Mouse (Mus musculus) retina, postnatal 1 day (tissue): ENCODE results near the gene Tlcd1.
"Not testable (repeated sequence)": the region's sequence is repeated elsewhere in the genome, so short reads cannot be mapped to it uniquely, and the experiment has no call there.

ENCODE experiments used
- DNase-seq: peaks from one replicate; pipeline ENCODE4 v3.0.0-alpha.2; 2012

Gene Tlcd1

DNA sequence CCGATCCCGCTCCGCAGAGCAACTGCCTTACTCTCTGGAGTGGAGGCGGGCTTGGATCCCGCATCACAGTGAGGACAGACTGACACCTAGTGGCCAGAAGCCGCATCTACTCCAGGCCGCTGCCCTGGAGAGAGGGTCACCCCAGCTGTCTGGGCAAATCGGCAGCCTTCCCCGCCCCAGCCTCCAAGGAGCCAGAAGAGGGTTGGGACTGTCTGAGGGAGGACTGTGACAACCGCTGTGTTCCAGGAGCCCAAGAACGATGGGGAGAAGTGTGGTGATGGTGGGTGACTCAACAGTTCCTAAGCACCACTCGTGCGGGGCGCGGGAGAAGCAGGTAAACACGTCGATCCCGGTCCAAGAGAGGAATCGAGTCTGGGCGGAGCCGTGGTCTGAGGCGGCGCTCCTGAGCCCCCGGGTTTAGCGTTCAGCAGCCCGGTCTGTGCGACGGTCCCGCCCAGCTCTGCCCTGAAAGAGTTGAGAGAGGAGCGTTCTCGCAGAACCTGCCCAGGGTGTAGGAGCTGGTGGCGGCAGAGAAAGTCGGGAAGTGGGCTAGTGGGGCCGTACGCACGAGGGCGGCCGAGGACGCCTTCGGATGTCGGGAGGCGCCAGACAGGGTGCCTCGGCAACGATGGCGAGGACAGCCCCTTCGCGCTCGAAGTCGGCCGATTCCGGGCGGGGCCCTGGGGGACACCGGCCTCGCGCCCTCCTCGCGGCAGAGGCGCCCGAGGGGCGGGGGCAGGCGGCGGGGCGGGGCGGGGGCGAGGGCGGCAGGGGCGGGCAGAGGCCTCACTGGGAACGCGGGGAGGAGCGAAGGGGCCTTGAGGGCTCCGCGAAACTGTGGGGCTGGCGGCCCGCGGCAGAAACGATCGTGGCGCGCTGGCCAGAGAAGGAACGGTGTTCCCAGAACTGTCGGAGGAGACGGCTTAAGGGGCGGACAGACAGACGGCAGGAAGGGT is 1.7 kb downstream of the Tlcd1 start:
- peak; percentile 96 for DNase-seq

DNA sequence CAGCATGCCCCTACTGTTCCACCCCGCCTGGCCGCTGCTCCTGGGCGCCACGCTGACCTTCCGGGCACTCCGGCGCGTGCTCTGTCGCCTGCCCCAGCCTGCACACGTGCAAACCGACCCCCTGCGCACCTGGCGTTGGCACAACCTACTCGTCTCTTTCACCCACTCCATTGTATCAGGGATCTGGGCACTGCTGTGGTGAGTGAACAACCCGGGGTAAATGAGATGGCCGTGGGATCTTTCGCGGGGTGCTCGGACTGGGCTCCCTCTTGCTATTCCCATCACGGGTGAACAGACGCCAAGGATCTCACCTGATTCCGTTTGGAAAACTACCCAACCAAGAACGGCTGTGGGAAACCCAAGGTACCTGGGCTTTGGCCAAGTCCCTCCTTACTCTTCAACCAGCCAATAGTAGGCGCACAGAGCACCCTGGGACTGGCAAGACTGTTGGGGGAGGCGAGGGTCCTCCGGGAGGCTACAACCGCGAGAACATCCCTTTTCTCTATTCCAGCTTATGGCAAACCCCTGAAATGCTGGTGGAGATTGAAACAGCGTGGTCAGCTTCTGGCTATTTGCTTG is 2.4 kb downstream of the Tlcd1 start:
- peak; percentile 69 for DNase-seq

DNA sequence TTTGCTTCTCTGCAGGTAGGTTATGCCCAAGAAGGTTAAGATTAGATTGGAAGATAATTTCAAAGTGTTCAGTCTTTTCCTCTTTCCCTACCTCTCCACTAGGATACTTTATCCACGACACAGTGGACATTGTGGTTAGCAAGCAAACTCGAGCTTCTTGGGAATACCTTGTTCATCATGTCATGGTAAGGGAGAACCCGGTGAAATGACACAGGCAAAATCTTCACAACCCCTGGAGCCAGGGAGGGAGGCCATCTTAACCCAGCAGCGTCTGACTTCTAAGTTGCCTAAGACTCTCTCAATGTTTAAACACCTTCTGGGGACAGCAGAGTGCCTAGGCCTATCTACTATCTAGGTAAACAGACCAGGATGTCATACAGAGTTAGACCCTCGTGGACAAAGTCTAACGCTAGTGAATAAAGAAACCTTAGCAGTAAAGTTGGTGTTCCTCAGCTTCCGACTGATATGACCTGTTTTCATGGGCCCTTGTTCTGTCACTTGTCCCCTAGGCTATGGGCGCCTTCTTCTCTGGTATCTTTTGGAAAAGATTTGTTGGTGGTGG is 3.0 kb downstream of the Tlcd1 start:
- no peak for DNase-seq

DNA sequence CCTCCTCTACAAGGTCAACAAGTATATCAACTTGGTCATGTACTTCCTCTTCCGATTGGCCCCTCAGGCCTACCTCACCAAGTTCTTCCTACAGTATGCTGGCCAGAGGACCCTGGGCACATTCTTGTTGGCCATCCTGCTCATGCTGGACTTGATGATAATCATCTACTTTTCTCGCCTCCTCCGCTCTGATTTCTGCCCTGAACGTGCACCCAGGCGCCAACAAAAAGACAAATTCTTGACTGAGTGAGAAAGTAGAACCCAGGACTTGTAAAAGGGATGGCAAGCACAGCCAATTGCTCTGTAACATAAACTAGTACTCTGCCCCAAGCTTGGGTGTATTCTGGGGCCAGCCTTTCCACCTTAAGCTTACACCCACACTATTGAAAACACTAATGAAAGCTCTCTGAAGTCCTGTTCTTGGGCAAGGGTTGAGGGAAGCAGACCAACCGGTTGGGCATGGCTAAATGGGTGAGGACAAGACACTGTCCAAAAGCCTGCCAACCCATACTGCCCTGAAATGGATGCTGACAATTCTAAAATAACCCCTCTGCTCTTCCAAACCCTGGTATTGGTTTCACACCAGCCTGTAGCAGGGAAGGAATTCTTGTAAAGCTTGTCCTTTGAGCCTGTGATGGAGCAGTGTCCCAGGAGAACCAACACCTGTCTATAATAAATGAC is 3.7 kb downstream of the Tlcd1 start:
- no peak for DNase-seq

DNA sequence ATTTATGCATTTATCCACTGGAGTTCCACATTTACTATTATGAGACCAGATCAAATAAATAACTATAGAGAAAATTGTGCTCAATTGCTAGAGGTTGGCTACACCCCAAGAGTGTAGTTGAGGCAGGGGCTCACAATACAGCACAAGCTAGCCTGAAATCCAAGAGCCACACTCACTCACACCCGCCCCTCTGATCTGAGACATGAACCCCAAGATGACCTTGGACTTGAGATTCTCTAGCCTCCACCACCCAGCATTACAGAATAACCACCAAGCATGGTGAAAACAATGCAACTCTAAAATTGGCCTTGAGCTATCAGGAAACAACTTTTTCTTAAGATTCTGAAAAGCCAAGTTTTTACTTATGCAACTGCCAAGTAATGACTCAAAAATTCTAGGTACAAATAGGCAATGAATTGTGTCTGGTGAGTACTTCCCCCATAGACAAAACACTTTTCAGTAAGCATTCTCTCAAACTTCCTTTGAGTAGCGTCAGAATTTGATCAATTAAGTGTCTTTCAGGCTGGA is 5.4 kb downstream of the Tlcd1 start:
- no peak for DNase-seq

DNA sequence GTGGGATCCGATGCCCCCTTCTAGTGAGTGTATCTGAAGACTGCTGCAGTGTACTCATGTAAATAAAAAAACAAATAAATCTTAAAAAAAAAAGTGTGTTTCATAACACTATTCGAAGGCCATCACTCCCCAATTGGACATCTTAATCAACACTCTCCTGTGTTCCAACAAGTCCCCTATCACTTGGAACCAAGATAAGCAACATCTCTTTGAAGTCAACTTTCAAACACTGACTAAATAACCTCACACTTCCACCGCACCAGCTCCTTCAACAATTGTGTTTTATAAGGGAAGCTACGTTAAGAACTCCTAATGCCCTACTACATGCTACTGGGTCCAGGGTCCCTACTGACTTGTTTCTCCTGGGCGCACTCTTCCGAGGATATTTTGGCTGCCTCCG is 5.9 kb downstream of the Tlcd1 start:
- no peak for DNase-seq

DNA sequence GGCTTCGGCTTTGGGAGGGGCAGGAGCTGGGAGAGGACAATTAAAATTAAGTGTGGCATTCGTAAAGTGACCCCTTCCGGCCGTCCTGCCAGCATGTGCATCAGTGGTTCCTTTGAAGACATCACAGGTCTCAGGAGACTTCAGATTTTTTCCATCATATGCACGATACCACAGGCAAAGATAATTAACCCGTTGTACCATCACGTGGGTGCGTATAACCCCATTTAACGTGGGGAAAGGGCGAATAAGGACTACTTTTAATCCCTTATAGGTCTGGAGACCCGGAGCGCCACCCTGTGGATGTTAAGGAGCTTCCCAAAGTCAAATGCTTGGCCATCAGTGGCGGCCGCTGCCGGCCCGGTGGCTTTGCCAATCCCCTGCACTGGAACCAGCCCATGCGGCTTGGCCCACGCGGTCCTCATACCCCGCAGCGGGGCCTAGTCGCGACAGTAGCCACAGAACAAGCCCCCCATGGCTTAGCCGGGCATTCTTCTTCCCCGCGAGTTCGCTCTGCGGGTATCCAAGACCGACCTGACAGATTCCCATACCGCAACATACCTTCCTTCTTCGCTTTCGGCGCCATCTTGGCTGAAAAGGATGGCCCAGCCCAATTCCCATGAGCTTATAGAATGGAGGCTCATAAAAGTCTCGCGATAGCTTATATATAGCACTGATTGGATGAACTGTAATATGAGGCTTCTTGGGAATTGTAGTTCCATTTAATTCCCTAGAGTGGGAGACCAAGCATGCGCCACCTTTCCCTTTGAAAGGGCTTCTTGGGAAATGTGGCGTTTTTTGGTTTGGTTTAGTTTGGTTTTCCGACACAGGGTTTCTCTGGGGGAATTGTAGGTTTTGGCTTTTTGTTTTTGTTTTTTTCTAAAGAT is 6.7 kb downstream of the Tlcd1 start, which contains the start of gene Rpl23a:
Gene Rpl23a, minus strand, starts transcription at position 624 of the 884 bp plus-strand sequence.
- peak; percentile 98 for DNase-seq

DNA sequence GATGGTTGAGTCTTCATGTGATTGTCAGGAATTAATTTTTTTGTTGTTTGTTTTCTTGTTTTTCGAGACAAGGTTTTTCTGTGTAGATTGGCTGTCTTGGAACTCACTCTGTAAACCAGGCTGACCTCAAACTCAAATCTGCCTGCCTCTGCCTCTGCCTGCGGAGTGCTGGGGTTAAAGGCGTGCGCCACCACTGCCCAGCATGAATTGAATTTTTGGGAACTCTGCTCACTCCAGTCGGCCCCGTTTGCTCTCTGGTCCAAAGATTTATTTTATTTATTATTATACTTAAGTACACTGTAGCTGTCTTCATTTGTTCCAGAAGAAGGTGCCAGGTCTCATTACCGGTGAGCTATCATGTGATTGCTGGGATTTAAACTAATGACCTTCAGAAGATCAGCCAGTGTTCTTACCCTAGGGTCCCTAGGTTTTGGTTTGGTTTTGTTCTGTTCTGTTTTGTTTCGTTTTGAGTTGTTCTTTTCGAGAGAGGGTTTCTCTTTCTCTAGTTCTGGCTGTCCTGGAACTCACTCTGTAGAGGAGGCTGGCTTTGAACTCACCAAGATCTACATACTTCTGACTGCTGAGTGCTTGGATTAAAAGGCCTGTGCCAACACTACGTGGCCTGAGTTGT is 7.5 kb downstream of the Tlcd1 start:
- DNase-seq: no peak

DNA sequence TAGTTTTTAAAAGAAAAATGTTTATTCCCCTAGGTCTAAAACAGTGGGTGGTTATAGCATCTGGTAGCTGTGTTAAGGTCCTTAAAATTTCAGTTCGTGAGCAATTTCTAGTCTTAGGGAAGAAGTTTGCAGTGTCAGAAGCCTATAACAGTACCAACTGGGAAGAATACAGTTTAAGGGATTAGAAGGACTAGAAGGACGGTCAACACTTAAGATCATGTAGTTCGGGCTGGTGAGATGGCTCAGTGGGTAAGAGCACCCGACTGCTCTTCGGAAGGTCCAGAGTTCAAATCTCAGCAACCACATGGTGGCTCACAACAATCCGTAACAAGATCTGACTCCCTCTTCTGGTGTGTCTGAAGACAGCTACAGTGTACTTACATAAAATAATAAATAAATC is 8.2 kb downstream of the Tlcd1 start:
- DNase-seq: not testable (repeated sequence)

DNA sequence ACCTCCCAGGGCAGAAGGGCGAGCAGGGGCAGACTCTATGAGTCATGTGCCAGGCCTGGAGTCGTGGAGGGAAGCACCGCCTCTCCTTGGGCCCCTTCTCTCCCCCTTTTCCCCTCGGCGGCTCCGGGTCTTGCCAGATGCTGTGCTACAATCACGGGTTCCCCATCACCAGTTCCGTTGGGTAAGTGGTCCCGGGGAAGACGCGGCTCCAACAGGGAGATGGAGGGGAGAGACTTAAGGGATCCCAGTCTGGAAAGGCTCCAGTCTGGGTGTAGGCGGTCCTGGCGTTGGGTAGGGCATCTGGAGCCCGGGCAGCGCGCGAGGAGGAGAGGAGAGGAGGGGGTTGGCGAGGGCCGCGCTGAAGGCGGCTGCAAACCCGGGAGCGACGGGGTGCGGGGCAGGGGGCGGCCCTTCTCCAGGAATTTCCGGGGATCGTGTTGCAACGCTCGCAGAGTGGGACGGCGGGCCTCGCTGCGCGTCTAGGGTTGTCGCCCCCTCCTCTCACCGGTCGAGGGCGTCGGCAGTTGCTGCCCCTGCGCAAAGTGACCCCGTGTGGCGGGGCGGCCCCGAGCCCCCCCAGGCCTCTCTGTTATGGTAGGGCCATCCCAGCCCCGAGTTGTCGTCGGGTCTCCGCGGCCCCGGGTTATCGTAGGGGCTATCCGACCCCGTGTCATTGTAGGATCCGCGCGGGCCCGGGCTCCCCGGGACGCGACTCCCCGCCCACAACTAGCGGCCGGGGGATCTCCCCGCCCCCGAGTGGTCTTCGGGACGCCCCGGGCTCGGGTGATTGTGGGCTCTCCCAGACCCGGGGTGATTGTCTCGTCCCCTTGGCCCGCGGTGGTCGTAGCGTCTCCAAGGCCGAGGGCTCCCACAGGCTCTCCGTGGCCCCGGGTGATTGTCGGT is 12.1 kb downstream of the Tlcd1 start, which contains the start of gene Rab34:
Gene Rab34, plus strand, starts transcription at position 100 of the 903 bp plus-strand sequence.
- peak; percentile 92 for DNase-seq

DNA sequence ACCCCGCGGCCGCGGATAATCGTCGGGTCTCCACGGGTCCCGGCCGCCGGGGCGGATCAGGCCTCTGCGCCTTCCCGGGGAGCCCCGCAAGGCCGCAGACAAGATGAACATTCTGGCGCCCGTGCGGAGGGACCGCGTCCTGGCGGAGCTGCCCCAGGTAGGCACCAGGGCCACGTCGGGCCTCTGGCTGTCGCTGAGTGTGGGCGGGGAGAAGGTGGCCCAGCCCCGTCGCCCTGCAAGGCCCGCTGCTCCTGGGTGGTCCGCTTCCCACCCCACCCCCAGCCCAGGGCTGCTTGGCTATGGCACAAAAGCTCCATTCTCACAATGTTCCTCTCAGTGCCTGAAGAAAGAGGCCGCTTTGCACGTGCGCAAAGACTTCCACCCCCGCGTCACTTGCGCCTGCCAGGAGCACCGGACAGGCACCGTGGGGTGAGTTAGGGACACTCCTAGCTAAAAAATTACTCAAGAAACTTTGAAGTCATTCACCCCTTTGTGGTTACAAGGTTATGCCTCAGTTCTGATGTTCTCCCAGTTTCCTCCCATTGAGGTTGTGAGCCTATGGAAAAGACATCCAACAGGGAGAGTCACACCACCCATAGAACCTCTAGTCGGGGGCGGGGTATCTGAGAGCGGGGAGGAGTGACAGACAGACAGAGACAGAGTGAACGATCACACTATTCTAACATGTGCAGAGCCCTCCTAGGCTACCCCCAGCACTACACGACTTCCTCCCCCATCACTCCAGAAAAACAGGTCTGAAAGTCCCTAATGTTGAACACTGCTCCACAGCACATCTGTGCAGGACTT is 12.9 kb downstream of the Tlcd1 start:
- peak; percentile 95 for DNase-seq

DNA sequence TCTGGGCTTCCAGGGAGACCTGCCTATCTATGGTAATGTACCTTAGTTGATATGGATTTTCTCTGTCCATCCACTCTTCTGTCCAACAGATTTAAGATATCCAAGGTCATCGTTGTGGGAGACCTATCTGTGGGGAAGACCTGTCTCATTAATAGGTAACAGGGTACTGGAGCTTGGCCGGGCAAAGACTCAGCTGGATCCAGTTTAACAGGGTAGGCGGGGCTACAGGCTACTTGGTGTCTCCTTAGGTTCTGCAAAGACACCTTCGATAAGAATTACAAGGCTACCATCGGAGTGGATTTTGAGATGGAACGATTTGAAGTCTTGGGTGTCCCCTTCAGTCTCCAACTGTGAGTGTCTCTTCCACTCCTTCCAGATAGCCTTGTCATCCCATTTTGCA is 13.5 kb downstream of the Tlcd1 start:
- no peak for DNase-seq

DNA sequence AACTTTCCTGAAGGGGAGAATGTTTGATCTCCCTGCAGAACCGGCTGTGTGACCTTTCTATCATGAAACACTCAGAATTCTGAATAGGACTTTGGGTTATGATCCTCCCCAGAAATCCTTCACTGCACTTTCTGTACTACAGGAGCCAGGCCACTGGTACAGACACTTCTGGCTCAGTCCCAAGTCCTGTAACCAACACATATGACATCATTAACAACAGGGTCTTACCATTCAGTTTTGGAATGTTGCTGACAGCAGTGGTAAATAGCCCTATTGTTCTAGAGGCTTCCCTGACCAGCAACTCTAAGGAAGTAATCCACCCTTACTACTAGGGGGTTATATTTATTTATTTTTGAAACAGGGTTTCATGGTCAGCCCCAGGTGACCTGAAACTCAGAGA is 16.6 kb downstream of the Tlcd1 start, which contains the start of gene Proca1:
Gene Proca1, plus strand, starts transcription at position 280 of the 400 bp plus-strand sequence.
- peak; percentile 55 for DNase-seq

DNA sequence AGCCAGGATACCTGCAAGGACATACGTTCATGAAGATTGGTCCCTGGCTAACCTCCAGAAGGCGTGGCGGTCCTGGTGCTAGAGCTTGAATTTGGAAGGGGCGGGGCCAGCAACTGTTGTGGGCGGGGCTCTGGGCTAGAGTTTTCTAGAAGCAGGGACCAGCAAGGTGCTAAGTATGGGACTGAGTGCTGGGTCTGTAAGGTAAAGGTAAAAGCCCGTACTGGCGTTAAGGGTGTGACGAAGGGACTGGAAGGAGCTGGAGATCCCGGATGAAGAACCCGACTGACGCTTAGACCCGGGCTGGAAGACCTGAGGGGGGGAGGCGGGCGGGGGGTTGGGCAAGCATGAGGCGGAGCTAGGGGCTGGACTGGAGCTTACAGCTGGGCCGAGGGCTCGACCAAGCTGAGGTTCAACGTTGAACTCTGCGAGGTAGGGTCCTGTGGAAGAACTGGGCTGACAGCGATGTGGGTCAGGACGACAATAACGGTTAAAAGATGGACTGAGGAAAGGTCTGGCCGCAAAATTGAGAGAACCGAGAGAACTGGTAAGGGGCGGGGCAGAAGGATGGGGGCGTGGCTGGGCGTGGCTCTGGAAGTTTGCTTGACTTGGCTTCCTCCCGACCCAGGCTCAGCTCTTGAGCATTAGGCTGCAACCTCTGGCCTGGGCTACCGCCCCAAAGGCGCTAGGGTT is 18.0 kb downstream of the Tlcd1 start:
- peak; percentile 78 for DNase-seq

DNA sequence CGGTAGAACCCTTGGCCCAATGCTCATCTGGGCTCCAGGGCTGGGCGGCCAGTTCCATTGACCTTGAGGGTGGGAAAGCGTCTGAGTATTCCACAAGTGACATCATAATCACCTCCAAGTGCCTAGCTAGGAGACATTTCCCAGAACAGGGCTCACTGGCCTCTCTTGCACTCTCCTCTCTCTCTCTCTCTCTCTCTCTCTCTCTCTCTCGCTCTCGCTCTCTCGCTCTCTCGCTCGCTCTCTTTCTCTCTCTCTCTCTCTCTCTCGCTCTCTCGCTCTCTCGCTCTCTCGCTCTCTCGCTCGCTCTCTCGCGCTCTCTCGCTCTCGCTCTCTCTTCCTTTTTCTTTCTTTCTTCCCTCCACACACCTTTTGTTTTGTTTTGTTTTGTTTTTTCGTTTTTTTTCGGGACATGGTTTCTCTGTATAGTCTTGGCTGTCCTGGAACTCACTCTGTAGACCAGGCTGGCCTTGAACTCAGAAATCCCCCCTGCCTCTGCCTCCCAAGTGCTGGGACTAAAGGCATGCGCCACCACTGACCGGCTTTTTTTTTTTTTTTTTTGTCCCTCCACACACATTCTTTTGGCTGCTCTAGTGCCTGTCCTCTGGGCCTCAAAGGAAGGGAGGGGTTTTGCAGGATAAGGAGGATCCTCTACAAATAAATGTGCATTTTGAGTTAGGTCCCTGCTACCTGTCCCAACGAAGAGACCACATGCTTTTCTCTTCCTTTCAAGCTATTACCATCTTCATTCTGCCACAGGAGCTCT is 18.8 kb downstream of the Tlcd1 start:
- no peak for DNase-seq

DNA sequence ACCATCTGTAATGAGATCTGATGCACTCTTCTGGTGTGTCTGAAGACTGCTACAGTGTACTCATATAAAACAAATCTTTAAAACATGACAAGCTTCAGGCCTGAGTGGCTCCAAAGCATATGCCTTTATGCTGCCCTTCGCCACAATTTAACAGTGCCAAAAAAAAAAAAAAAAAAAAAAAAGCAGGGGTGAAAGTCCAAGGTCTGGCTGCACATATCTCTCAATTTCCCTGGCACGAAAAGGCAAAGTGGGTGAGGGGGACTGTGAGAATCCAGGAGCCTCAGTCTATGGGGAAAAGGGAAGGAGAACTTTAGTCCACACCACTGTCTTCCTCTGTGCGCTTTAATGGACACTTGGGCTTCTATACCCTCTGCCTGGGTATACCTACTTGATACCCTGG is 25.9 kb downstream of the Tlcd1 start:
- DNase-seq: no peak

DNA sequence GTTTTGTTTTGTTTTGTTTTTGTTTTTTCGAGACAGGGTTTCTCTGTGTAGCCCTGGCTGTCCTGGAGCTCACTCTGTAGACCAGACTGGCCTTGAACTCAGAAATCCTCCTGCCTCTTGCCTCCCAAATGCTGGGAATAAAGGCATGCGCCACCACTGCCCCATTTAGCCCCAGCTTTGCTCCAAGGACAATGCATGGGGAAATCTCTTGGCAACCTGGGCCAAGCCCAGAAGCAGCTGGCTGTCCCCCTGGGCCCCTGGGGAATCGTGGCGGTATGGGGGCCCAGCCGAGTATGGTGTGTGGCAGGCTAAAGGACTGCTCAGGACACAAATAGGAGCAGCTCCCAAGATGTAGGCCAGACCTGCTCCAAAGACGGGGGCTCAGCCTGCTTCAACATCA is 27.8 kb downstream of the Tlcd1 start:
- DNase-seq: no peak
